Mouse (Mus musculus): ENCODE data around the gene Milr1.

GRCm38 (mm10) chr11:106815761-106816160, 64.7 kb downstream of the Milr1 start:
- TF ChIP-seq POLR2A (IDR thresholded peaks at IDR 0.05; ENCODE audit: insufficient read depth, low read length), result no peak
- TF ChIP-seq CTCF (IDR thresholded peaks at IDR 0.05; ENCODE audit: low read depth, low read length), result no peak
- TF ChIP-seq EP300 (IDR thresholded peaks at IDR 0.05; ENCODE audit: insufficient read depth, low read depth, low read length), result no peak
